Mouse (Mus musculus): ENCODE data around the gene Acp7.

GRCm38 (mm10) chr7:28573236-28573635, 57.9 kb downstream of the Acp7 start:
- TF ChIP-seq POLR2A (IDR thresholded peaks at IDR 0.05; ENCODE audit: borderline replicate concordance, low read depth, low read length) (no peak), CTCF (IDR thresholded peaks at IDR 0.05; ENCODE audit: low read depth, low read length) (no peak)
